Mouse (Mus musculus) forebrain, postnatal 0 days (tissue): Measurements from ENCODE around the gene Gm11568. TPM values are rescaled to one million over a fixed set of nuclear protein-coding genes. Genes with fewer than 3 reads are reported as not detected.
"Not testable (repeated sequence)": the region's sequence is repeated elsewhere in the genome, so short reads cannot be mapped to it uniquely, and the experiment has no call there.

Experiments
- ATAC-seq: fragments of 200-750 bp; cut with Nextera tagmentation; 2 replicates; pipeline ENCODE4 v1.8.0; 2017; ENCODE audit warnings: mild to moderate bottlenecking, moderate library complexity
- DNase-seq: peaks from one replicate; pipeline ENCODE4 v3.0.0-alpha.2; 2015
- H3K27ac ChIP-seq: fragments of 300-500 bp; sonication (generic); 2 replicates; pipeline ENCODE4 v1.5.1; 2014; ENCODE audit warnings: low read depth, mild to moderate bottlenecking, antibody characterized with exemption, low read length, moderate library complexity, mixed read lengths
- H3K27me3 ChIP-seq: fragments of 300-500 bp; sonication (generic); 2 replicates; pipeline ENCODE4 v1.6.1; 2014; ENCODE audit warnings: mild to moderate bottlenecking, low read length, mixed read lengths; ENCODE audit not compliant: insufficient read depth
- H3K36me3 ChIP-seq: fragments of 300-500 bp; sonication (generic); 2 replicates; pipeline ENCODE4 v1.6.1; 2014; ENCODE audit warnings: mild to moderate bottlenecking, moderate library complexity; ENCODE audit not compliant: insufficient read depth
- H3K4me1 ChIP-seq: fragments of 300-500 bp; sonication (generic); 2 replicates; pipeline ENCODE4 v1.6.1; 2014; ENCODE audit warnings: antibody characterized with exemption; ENCODE audit not compliant: insufficient read depth
- H3K4me2 ChIP-seq: fragments of 300-500 bp; sonication (generic); 2 replicates; pipeline ENCODE4 v1.6.1; 2014; ENCODE audit warnings: low read depth, mild to moderate bottlenecking, moderate library complexity
- H3K4me3 ChIP-seq: fragments of 300-500 bp; sonication (generic); 2 replicates; pipeline ENCODE4 v1.5.1; 2014; ENCODE audit warnings: low read depth, low read length, mixed read lengths
- H3K9ac ChIP-seq: fragments of 300-500 bp; sonication (generic); 2 replicates; pipeline ENCODE4 v1.6.1; 2014; ENCODE audit warnings: mild to moderate bottlenecking
- H3K9me3 ChIP-seq: fragments of 300-500 bp; sonication (generic); 2 replicates; pipeline ENCODE4 v1.6.1; 2016; ENCODE audit warnings: low read length
- CTCF ChIP-seq: sonication (generic); IDR thresholded peaks from 2 replicates; pipeline ENCODE4 v1.5.1; 2016; ENCODE audit warnings: antibody characterized with exemption, control low read depth, low read depth
- WGBS: fragments of 180-500 bp; shearing (Covaris S2); extraction: QIAGEN DNeasy Blood & Tissue Kit; methylation state at CpG from one replicate; pipeline ENCODE4 v1.1.7; 2014; 5-methylcytosine and 5-hydroxymethylcytosine counted together
- polyA plus RNA-seq: library from polyadenylated mRNA; unstranded; fragments of >200 nt; fragmentation: Nextera tagmentation; extraction: Ambion mirVana; gene quantifications from 2 replicates; pipeline ENCODE4 v1.2.1, GENCODE M21; 2015
- total RNA-seq: library from RNA; depleted of rRNA; stranded (reverse); fragments of >200 nt; gene quantifications from 2 replicates; pipeline ENCODE4 v1.2.3, GENCODE M21; 2014; rRNA removed

Gm11568 gene
- total RNA-seq, result not detected in 2 replicates
- not detected in 2 replicates for polyA plus RNA-seq

DNA sequence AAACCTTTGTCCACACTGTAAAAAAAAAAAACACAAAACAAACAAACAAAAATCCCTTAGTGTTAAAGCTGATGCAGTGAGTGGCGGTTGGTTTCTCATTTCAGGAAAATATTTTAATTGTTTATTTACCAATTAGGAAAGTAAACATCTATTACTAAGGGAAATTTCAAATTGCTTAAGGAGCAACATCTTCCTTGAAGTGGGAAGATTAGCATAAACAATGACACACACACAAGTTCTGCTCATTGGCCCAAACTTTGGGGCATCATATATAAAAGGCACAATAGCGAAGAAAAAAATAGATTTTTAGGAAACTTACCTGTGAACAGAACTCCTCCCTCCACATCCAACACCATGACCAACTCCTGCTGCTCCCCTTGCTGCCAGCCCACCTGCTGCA, at the start of gene Gm11568:
Gene Gm11568, plus strand, starts transcription at position 301 of the 400 bp plus-strand sequence.
- no peak for TF ChIP-seq CTCF
- no peaks in the 10 kb centered on the region for H3K27me3 ChIP-seq
- H3K27ac ChIP-seq, result no peak within 1 kb of the TSS
- ATAC-seq (no peak), DNase-seq (no peak)
- no peaks in the 10 kb centered on the region for H3K36me3 ChIP-seq
- 0 out of 2 replicates have a peak, but pooled peaks cover 2% of the 10 kb centered on the region for H3K4me1 ChIP-seq
- H3K9ac ChIP-seq, result no peak within 1 kb of the TSS
- no peak within 1 kb of the TSS for H3K4me2 ChIP-seq
- 89% methylated on average over 2 of the region's 2 CpGs for WGBS
- no peaks in the 10 kb centered on the region for H3K9me3 ChIP-seq
- no peak within 1 kb of the TSS for H3K4me3 ChIP-seq

DNA sequence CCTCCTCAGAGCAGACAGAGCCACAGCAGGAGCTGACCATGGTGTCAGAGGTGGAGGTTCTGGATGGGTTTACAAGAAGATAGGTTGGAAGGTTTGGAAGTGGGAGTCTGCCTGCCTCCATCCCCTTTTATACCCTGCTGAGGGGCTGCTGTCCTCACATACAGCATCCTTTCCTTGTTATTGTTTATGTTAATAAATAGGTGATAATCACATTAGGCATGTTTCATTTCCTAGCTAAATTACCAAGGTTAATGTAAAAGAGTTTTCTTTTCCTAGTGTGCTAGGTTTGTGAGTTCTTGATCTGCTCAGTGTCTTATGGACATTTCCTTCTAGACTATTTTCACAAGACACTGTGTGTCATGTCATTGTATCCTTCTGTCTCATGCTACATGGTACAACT, 47.9 kb upstream of the Gm11568 start, which contains the start of gene Krtap4-13:
Gene Krtap4-13, minus strand, starts transcription at position 101 of the 400 bp plus-strand sequence.
- not testable (repeated sequence) for H3K9ac ChIP-seq, H3K4me3 ChIP-seq, DNase-seq, H3K36me3 ChIP-seq, ATAC-seq, H3K9me3 ChIP-seq, H3K4me1 ChIP-seq, H3K27ac ChIP-seq, H3K27me3 ChIP-seq, H3K4me2 ChIP-seq

DNA sequence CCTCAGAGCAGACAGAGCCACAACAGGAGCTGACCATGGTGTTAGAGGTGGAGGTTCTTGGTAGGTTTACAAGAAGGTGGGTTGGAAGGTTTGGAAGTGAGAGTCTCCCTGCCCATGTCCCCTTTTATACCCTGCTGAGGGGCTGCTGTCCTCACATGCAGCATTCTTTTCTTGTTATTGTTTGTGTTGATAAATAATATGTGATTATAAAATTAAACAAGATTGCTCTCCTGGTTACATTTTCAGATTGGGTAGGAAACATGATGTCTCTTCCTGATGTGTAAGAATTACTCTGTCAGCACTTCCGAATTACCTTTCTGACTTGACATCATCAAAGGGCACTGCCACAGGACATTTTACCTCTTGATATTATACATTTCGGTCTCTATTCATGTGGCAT, 42.2 kb upstream of the Gm11568 start, which contains the start of gene Gm11564:
Gene Gm11564, minus strand, starts transcription at position 101 of the 400 bp plus-strand sequence.
- ATAC-seq, H3K4me3 ChIP-seq, H3K36me3 ChIP-seq, H3K4me2 ChIP-seq, H3K4me1 ChIP-seq, H3K9me3 ChIP-seq, H3K9ac ChIP-seq, H3K27me3 ChIP-seq, H3K27ac ChIP-seq, DNase-seq: not testable (repeated sequence)
- 83% methylated on average over 2 of the region's 2 CpGs for WGBS

DNA sequence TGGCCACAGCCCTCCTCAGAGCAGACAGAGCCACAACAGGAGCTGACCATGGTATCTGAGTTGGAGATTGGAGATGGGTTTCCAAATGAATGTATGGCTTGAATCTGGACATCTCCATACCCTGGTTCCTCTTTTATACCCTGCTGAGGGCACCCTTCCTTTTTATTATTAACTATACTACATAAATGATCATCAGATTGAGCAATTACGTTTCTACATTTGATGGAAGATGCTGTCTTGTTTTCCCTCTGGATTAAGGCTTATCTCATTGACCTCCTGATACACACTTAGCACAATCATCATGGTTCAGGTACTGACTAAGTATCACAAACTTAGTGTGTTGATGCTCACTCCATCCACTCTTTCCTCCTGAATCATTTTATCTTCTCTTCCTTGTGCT, 19.8 kb upstream of the Gm11568 start, which contains the start of gene 2300003K06Rik:
Gene 2300003K06Rik, minus strand, starts transcription at position 101 of the 400 bp plus-strand sequence.
- 78% methylated on average over 1 of the region's 1 CpGs for WGBS
- Histone ChIP-seq H3K36me3 (no peaks in the 10 kb centered on the region), H3K27me3 (no peaks in the 10 kb centered on the region), H3K9ac (no peak within 1 kb of the TSS), H3K4me3 (no peak within 1 kb of the TSS), H3K4me1 (no peaks in the 10 kb centered on the region), H3K27ac (no peak within 1 kb of the TSS), H3K4me2 (no peak within 1 kb of the TSS), H3K9me3 (no peaks in the 10 kb centered on the region)
- DNase-seq (no peak), ATAC-seq (no peak)
- no peak for TF ChIP-seq CTCF

GRCm38 (mm10) chr11:99842185-99842584, 15.5 kb upstream of the Gm11568 start:
- no peaks in the 10 kb centered on the region for H3K9me3 ChIP-seq
- H3K4me2 ChIP-seq, result no peak overlapping the region
- no peak for ATAC-seq
- H3K4me1 ChIP-seq, result no peaks in the 10 kb centered on the region
- 25% methylated on average over 1 of the region's 1 CpGs for WGBS
- no peaks in the 10 kb centered on the region for H3K36me3 ChIP-seq
- TF ChIP-seq CTCF, result no peak
- no peak overlapping the region for H3K27ac ChIP-seq
- no peak overlapping the region for H3K4me3 ChIP-seq
- DNase-seq, result no peak
- no peaks in the 10 kb centered on the region for H3K27me3 ChIP-seq
- H3K9ac ChIP-seq, result no peak overlapping the region

DNA sequence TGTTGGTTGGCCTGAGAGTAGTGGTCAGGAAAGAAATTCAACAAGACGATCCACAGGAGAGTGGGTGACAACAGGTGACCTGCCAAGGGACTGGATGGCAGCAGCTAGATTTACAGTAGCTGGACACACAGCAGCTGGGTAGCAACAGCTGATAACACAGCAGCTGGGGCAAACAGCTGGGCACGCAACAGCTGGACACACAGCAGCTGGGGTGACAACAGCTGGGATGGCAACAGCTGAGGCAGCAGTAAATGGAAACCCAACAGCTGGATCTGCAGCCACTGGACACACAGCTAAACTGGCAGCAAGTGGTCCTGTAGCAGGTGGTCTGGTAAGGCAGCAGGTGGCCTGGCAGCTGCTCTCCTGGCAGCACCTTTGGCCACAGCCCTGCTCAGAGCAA, 11.0 kb upstream of the Gm11568 start:
- Histone ChIP-seq H3K4me2 (no peak overlapping the region), H3K4me3 (no peak overlapping the region), H3K27me3 (no peaks in the 10 kb centered on the region), H3K9ac (no peak overlapping the region), H3K27ac (no peak overlapping the region), H3K9me3 (no peaks in the 10 kb centered on the region), H3K4me1 (no peaks in the 10 kb centered on the region), H3K36me3 (no peaks in the 10 kb centered on the region)
- 98% methylated on average over 2 of the region's 2 CpGs for WGBS
- TF ChIP-seq CTCF, result no peak
- DNase-seq, result no peak
- ATAC-seq, result no peak

GRCm38 (mm10) chr11:99851508-99851907, 6.2 kb upstream of the Gm11568 start, which contains the start of gene Krtap4-16:
Krtap4-16 (minus strand) TSS chr11:99851608.
- H3K27me3 ChIP-seq, result no peaks in the 10 kb centered on the region
- H3K9ac ChIP-seq, result no peak within 1 kb of the TSS
- ATAC-seq (no peak), DNase-seq (no peak)
- H3K36me3 ChIP-seq, result no peaks in the 10 kb centered on the region
- H3K27ac ChIP-seq, result no peak within 1 kb of the TSS
- H3K4me1 ChIP-seq, result 0 out of 2 replicates have a peak, but pooled peaks cover 2% of the 10 kb centered on the region
- H3K4me3 ChIP-seq, result no peak within 1 kb of the TSS
- no peaks in the 10 kb centered on the region for H3K9me3 ChIP-seq
- H3K4me2 ChIP-seq, result no peak within 1 kb of the TSS
- no peak for TF ChIP-seq CTCF
